Mouse (Mus musculus) olfactory bulb, adult 2 months (tissue): ENCODE data around the gene Hspb9.

Experiments
- CTCF ChIP-seq: fragments of 200-500 bp; IDR thresholded peaks from 2 replicates; pipeline ENCODE4 v1.5.1; 2012; ENCODE audit warnings: low read depth, mild to moderate bottlenecking, low read length, moderate library complexity; ENCODE audit not compliant: insufficient read depth
- POLR2A ChIP-seq: fragments of 200-500 bp; IDR thresholded peaks from 2 replicates; pipeline ENCODE4 v1.6.1; 2012; ENCODE audit warnings: mild to moderate bottlenecking, low read depth, low read length, moderate library complexity; ENCODE audit not compliant: insufficient read depth

- TF ChIP-seq CTCF (no peak), POLR2A (no peak)
Measured at GRCm38 (mm10) chr11:100701301-100701700, 12.3 kb upstream of the Hspb9 start.
